9 mouse cellular contexts compared by ENCODE assay signal in genomic region chr7:143152350-143152749, GRCm38 (mm10). TPM values are rescaled to one million over a fixed set of nuclear protein-coding genes. Genes with fewer than 3 reads are reported as not detected.
DNase-seq lines count a peak whose midpoint lies in the region; ATAC-seq and TF ChIP-seq lines count a peak whose summit lies in the region.
"Had no signal": no experiment of that assay in that cellular context is flagged by ENCODE, and none has a peak within 500 bp of the region (broad histone marks: within the 10 kb centered on the region; RNA-seq: fewer than 3 reads in every experiment).

No protein-coding gene starts in this region.

- H3K4me2 ChIP-seq in lung, embryonic 14.5 days = no peak overlapping the region
- no peak overlapping the region for H3K4me2 ChIP-seq in limb, embryonic 14.5 days (replicated peaks; ENCODE audit: low read depth, low read length, severe bottlenecking)
- H3K4me2 ChIP-seq: heart, embryonic 15.5 days had no signal

- H3K27ac ChIP-seq in lung, embryonic 14.5 days (ENCODE audit: low read depth) = no peak overlapping the region
- no peak overlapping the region for H3K27ac ChIP-seq in limb, embryonic 14.5 days (replicated peaks; ENCODE audit: low read depth, low read length)
- H3K27ac ChIP-seq: heart, embryonic 15.5 days had no signal

- DNase-seq in heart, adult 11 months = peak; percentile 87
- DNase-seq in heart, postnatal 25 days (ENCODE audit: low spot score) = no peak
- peak; percentile 76 for DNase-seq in lung, embryonic 14.5 days
- DNase-seq in lung, postnatal 25 days (ENCODE audit: low spot score) = no peak
- peak; percentile 34 for DNase-seq in NIH3T3 (ENCODE audit: low read depth)
- DNase-seq in limb, embryonic 14.5 days (ENCODE audit: low spot score) = peak; percentile 66
- no peak for DNase-seq in adrenal gland, adult 8-10 months
- DNase-seq in layer of hippocampus, postnatal 36 days = no peak

- no peaks in the 10 kb centered on the region for H3K36me3 ChIP-seq in lung, embryonic 14.5 days (ENCODE audit: insufficient read depth)
- no peaks in the 10 kb centered on the region for H3K36me3 ChIP-seq in limb, embryonic 14.5 days (ENCODE audit: control insufficient read depth, insufficient read depth, low read length)
- H3K36me3 ChIP-seq: heart, embryonic 15.5 days had no signal

- H3K4me3 ChIP-seq in lung, embryonic 14.5 days (ENCODE audit: low read depth, low read length) = no peak overlapping the region
- no peak overlapping the region for H3K4me3 ChIP-seq in limb, embryonic 14.5 days (replicated peaks; ENCODE audit: low read length)
- H3K4me3 ChIP-seq: heart, embryonic 15.5 days had no signal

- peak; percentile 73 for TF ChIP-seq CTCF in lung, embryonic 14.5 days (IDR thresholded peaks at IDR 0.05; ENCODE audit: low read depth)

- peaks cover 15% of the 10 kb centered on the region; the same call in 1 of the 2 replicates for H3K4me1 ChIP-seq in lung, embryonic 14.5 days (ENCODE audit: insufficient read depth)
- H3K4me1 ChIP-seq in limb, embryonic 14.5 days (ENCODE audit: control insufficient read depth, insufficient read depth, low read length) = peaks cover 19% of the 10 kb centered on the region

- no peaks in the 10 kb centered on the region for H3K9me3 ChIP-seq in lung, embryonic 14.5 days (ENCODE audit: low read depth, low read length)
- H3K9me3 ChIP-seq in limb, embryonic 14.5 days (ENCODE audit: control insufficient read depth, low read length) = no peaks in the 10 kb centered on the region
- H3K9me3 ChIP-seq: heart, embryonic 15.5 days had no signal

- 24% methylated on average over 3 of the region's 3 CpGs for WGBS in lung, embryonic 14.5 days
- WGBS in limb, embryonic 14.5 days = 28% methylated on average over 3 of the region's 3 CpGs

- TF ChIP-seq POLR2A in limb, embryonic 14.5 days (IDR thresholded peaks at IDR 0.05; ENCODE audit: borderline replicate concordance, extremely low read depth, insufficient read depth, insufficient read length) = no peak

- ATAC-seq in lung, embryonic 14.5 days (ENCODE audit: insufficient read depth) = no peak
- no peak for ATAC-seq in limb, embryonic 14.5 days (ENCODE audit: low FRiP score, low read depth)

- H3K9ac ChIP-seq in lung, embryonic 14.5 days = no peak overlapping the region
- no peak overlapping the region for H3K9ac ChIP-seq in limb, embryonic 14.5 days (ENCODE audit: low read depth, low read length, severe bottlenecking)
- H3K9ac ChIP-seq: heart, embryonic 15.5 days had no signal

- intact Hi-C loops in heart, postnatal 25 days (cut with DNase I) = loop anchor here (2.0 kb wide), 1 partner anchor 58 kb away; the partner anchor contains the start of gene Trpm5

- no peaks in the 10 kb centered on the region for H3K27me3 ChIP-seq in lung, embryonic 14.5 days (ENCODE audit: insufficient read depth, low read length)
- H3K27me3 ChIP-seq in limb, embryonic 14.5 days (ENCODE audit: control insufficient read depth, insufficient read depth, low read length) = no peaks in the 10 kb centered on the region
- H3K27me3 ChIP-seq: heart, embryonic 15.5 days had no signal

RNA-seq across cellular contexts. Expression of gene Kcnq1, which starts 46.2 kb away (rescaled TPM):
- total RNA-seq in heart, postnatal 25 days (2021) = 10 to 100 TPM; 37.4 to 37.7 TPM
- polyA plus RNA-seq in lung, embryonic 14.5 days (2014; fragmentation: Nextera tagmentation; extraction: Ambion mirVana) = 5.3 and 6.5 TPM in 2 replicates
- 1.7 and 2.7 TPM in 2 replicates for polyA plus RNA-seq in limb, embryonic 14.5 days (2012; rRNA removed)
- 1.3 and 1.5 TPM in 2 replicates for polyA plus RNA-seq in limb, embryonic 14.5 days (2014; fragmentation: Nextera tagmentation; extraction: Ambion mirVana)
- total RNA-seq in adrenal gland, adult 8-10 months (2022) = 10 to 100 TPM in 2 of 4 experiments, 1 to 10 TPM in 2; 3.7 to 14.9 (median 9.0) TPM
- total RNA-seq in layer of hippocampus, postnatal 36 days (2021) = 1 to 10 TPM in 1 of 2 experiments, under 1 TPM in 1; 0.55 to 1.1 TPM

RNA-seq across cellular contexts. Expression of gene Trpm5, which starts 57.9 kb away (rescaled TPM):
- not detected for total RNA-seq in heart, postnatal 25 days (2021)
- polyA plus RNA-seq in lung, embryonic 14.5 days (2014; fragmentation: Nextera tagmentation; extraction: Ambion mirVana) = 4.7 and 5.7 TPM in 2 replicates
- 63.4 and 71.2 TPM in 2 replicates for polyA plus RNA-seq in limb, embryonic 14.5 days (2012; rRNA removed)
- polyA plus RNA-seq in limb, embryonic 14.5 days (2014; fragmentation: Nextera tagmentation; extraction: Ambion mirVana) = 24.1 and 24.2 TPM in 2 replicates
- under 1 TPM; 0.17 to 0.32 (median 0.27) TPM for total RNA-seq in adrenal gland, adult 8-10 months (2022)
- total RNA-seq in layer of hippocampus, postnatal 36 days (2021) = not detected

Comparison
In these comparisons a context has a peak if more than half of its experiments do, and no peak if none do; other contexts are left out.
1. DNase-seq: peak in heart, adult 11 months (single experiment), lung, embryonic 14.5 days (single experiment), NIH3T3 (single experiment) and limb, embryonic 14.5 days (single experiment); none in heart, postnatal 25 days (single experiment), lung, postnatal 25 days (single experiment), adrenal gland, adult 8-10 months (single experiment) and layer of hippocampus, postnatal 36 days (0 of 2).